Mouse (Mus musculus): Measurements from ENCODE around the gene Umps.

Gene Umps

DNA sequence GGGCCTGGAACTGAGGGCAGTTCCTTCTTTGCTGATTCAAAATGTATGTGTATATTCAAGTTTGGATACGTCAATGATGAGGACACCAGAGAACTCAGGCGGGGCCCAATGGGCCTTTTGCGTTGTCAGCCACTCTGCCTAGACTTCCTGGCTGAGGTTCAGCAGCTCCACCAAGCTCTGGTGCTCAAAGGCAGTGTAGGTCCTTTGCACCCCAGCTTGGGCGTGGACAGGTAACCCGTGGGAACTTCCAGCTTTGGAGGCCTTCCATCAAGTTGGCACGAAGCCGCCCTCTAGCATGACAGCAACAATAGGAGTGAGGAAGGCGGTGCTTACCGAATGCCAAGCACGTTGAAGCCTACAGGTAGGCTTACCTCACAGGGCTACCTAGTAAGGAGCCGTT lies 33.4 kb downstream of the Umps start:
- in situ Hi-C loops (cut with MboI; ENCODE audit: low sequenced_read_pairs): no loop called here

DNA sequence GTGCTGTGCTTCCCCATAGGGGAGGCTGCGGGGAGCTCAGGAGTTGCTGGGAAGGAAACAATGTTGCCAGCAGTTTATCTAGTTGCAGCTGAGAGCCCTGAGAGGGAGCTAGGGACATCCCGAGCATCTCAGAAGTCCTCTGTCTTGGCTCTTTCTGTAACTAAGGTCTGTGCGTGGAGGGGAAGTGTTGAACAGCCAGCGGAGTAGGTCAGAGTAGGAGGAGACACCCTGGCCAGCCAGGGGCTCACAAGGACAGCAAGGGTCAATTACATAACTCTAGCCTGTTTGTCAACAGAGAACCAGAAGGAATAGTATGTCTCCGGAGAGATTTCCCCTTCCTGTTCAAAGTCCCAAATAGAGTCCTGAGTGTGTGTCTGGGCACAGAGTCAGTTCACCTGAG lies 34.7 kb downstream of the Umps start:
- in situ Hi-C loops (cut with MboI; ENCODE audit: low sequenced_read_pairs): no loop called here

- in situ Hi-C loops (cut with MboI; ENCODE audit: low sequenced_read_pairs): no loop called here
Measured at GRCm38 (mm10) chr16:33931682-33932081, 35.2 kb downstream of the Umps start.

DNA sequence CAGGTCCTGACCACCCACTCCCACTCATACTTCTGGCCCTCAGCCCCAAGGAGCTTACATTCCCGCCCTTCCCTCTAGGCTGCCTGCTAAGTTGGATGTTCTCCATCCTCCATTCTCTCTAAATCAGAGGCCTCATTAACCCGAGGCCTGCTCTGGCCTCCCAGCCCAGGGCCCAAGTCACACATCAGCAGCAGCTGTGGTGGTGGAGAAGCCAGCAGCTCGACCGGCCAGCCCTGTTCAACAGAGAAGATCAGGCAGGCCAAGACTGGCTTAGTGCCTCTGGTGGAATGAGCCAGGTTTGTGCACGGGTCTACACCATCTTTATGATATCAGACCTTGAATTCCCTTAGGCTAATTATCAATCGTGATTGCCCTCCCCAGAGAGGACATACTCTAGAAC lies 36.1 kb downstream of the Umps start:
- in situ Hi-C loops (cut with MboI; ENCODE audit: low sequenced_read_pairs): no loop called here

GRCm38 (mm10) chr16:33928788-33929462 lies 37.9 kb downstream of the Umps start:
- in situ Hi-C loops (cut with MboI; ENCODE audit: low sequenced_read_pairs): no loop called here

GRCm38 (mm10) chr16:33927263-33927824 lies 39.5 kb downstream of the Umps start:
- in situ Hi-C loops (cut with MboI; ENCODE audit: low sequenced_read_pairs): no loop called here

DNA sequence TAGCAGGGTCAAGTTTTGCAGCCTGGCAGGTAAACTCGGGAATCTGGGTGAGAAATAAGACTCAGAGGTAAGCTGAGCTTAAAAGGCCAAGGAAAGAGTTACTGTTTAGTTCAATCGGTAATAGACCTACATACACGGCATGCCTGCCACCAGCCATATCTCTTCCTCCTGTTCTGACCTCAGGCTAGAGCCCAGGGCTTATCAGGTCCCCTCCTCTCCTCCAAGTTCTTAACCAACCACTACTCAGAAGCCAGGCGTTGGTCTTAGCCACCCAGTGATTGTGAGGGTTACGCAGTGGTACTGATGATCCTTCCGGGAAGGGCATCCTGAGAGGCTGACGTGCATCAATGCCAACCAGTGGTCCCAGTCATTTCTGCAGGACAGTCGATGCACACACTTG lies 43.1 kb downstream of the Umps start:
- in situ Hi-C loops (cut with MboI; ENCODE audit: low sequenced_read_pairs): no loop called here

GRCm38 (mm10) chr16:33923001-33923316 lies 43.9 kb downstream of the Umps start:
- in situ Hi-C loops (cut with MboI; ENCODE audit: low sequenced_read_pairs): no loop called here

DNA sequence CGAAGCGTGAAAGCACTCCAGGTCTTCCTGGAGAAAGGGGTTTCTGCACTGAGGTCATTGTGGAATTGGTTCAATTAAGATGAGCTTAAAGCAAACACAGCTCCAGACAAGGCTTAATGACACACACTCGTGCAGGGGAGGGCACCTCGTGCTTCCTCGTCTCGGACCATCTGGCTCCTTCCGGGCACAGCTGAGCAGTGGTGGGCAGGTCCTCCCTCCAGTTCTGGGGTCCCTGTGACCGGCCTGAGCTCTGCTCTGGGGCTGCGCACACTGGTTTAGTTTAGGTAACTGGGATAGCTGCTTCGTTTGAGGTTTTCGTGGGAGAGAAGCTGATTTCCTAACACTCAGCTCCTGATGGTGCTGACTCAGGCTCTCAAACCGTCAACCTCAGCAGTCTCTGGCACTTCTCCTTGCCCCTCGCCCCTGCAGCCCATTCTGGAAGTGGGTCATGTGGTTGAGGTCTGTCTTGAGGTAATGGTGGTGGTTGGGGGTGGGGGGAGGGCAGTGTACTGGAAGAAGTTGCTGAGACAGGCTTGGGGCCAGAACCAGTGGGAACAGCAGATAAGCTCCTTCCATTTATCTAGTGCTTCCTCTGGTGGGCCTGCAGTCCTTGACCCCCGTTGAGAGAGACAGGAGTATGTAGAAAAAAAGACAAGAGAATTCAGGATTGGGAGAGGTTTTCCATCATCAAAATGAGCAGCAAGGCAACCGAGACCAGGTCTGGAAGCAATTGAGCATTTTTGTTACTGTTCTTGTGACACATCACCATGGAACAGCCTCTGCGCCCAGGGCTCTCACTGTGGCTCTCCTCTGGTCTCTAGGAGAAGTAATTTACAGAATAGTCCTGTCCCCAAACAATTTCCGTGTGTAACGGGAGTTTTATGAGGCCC lies 44.5 kb downstream of the Umps start:
- in situ Hi-C loops (cut with MboI; ENCODE audit: low sequenced_read_pairs): no loop called here

- in situ Hi-C loops (cut with MboI; ENCODE audit: low sequenced_read_pairs): no loop called here
Measured at GRCm38 (mm10) chr16:33921514-33921913, 45.3 kb downstream of the Umps start.

DNA sequence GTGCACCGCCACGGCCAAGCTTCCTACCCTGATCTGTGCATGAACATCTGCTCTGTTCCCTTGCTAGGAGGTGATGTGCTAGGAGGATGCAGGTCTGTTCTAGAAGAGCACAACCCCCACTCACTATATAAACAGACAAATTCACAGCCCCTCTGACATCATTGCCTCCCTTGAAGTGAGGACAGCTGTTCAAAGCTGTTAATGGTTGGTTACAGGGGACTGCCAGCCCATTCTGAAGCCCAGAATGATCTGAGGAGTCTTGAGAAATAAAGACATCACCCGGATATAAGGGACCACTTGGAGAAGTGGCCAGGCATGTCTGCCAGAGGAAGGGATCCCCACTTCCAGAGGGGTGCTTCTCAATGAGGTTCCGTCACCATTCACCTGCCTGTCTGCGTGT lies 48.9 kb downstream of the Umps start:
- in situ Hi-C loops (cut with MboI; ENCODE audit: low sequenced_read_pairs): no loop called here

- in situ Hi-C loops (cut with MboI; ENCODE audit: low sequenced_read_pairs): no loop called here
Measured at GRCm38 (mm10) chr16:33917390-33917789, 49.4 kb downstream of the Umps start.

GRCm38 (mm10) chr16:33916473-33917251 lies 50.2 kb downstream of the Umps start:
- in situ Hi-C loops (cut with MboI; ENCODE audit: low sequenced_read_pairs): no loop called here

DNA sequence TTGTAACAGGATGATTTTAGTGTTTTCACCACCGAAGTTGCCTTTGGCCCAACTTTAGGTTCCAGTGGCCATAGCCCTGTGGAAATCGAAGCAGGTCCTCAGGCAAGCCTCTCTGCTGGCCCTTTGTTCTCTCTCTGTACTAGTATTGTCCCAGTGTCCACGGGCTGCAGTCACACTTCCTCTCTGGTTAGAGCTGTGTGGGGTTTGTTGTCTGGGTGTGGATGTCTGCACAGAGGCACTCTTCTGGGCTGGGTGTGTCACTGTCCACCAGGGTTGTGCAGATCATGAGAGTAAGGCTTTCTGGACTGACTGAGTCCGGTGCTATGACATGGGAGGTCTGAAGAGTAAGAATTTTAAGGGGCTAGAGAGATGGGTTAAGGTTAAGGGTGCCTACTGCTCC lies 51.8 kb downstream of the Umps start:
- in situ Hi-C loops (cut with MboI; ENCODE audit: low sequenced_read_pairs): no loop called here

GRCm38 (mm10) chr16:33908239-33908638 lies 58.6 kb downstream of the Umps start:
- in situ Hi-C loops (cut with MboI; ENCODE audit: low sequenced_read_pairs): no loop called here

All from CH12F3 (cell line).